Mouse (Mus musculus) adrenal gland, postnatal 4 days (tissue): ENCODE data around the gene Calr3. TPM values are rescaled to one million over a fixed set of nuclear protein-coding genes. Genes with fewer than 3 reads are reported as not detected.

Experiments
- DNase-seq, 2 experiments: peaks; one replicate each; pipeline ENCODE4 v3.0.0; 2021 to 2022; ENCODE audit warnings: low spot score in 2 of 2, mixed read lengths in 2 of 2
- total RNA-seq, 2 experiments: library from RNA; stranded (reverse); gene quantifications; 2 replicates each; pipeline ENCODE4 v1.2.3; 2021

Gene Calr3
- total RNA-seq, 2 experiments from 2014 or later = 3.0 to 3.1 TPM

- no peak for DNase-seq
Observed at GRCm38 (mm10) chr8:72438248-72439015, 5.2 kb downstream of the Calr3 start.

- peak; percentile 37 to 61 for DNase-seq
Observed at GRCm38 (mm10) chr8:72434952-72435351, 8.7 kb downstream of the Calr3 start.

GRCm38 (mm10) chr8:72429676-72430075 lies 14.0 kb downstream of the Calr3 start:
- no peak for DNase-seq

GRCm38 (mm10) chr8:72422926-72423325 lies 20.7 kb downstream of the Calr3 start:
- no peak for DNase-seq

- DNase-seq = peak; percentile 93 to 97
Observed at GRCm38 (mm10) chr8:72421362-72422335, 22.0 kb downstream of the Calr3 start, which contains the start of gene Eps15l1. TSS of gene Eps15l1 (minus strand) at chr8:72421460.

GRCm38 (mm10) chr8:72420571-72421361 lies 22.9 kb downstream of the Calr3 start:
- no peak for DNase-seq

- DNase-seq = no peak
Observed at GRCm38 (mm10) chr8:72418073-72418472, 25.6 kb downstream of the Calr3 start.

- DNase-seq = no peak
Observed at GRCm38 (mm10) chr8:72415252-72415651, 28.4 kb downstream of the Calr3 start.

- no peak for DNase-seq
Observed at GRCm38 (mm10) chr8:72413839-72414238, 29.8 kb downstream of the Calr3 start.

GRCm38 (mm10) chr8:72409443-72409842 lies 34.2 kb downstream of the Calr3 start:
- no peak for DNase-seq

- DNase-seq = no peak
Observed at GRCm38 (mm10) chr8:72407878-72408277, 35.8 kb downstream of the Calr3 start.

- DNase-seq = no peak
Observed at GRCm38 (mm10) chr8:72402981-72403380, 40.7 kb downstream of the Calr3 start.

- no peak for DNase-seq
Observed at GRCm38 (mm10) chr8:72401381-72401780, 42.3 kb downstream of the Calr3 start.

- no peak for DNase-seq
Observed at GRCm38 (mm10) chr8:72385737-72386136, 57.9 kb downstream of the Calr3 start.

- no peak for DNase-seq
Observed at GRCm38 (mm10) chr8:72382395-72382794, 61.3 kb downstream of the Calr3 start.

- DNase-seq = no peak
Observed at GRCm38 (mm10) chr8:72380656-72381055, 63.0 kb downstream of the Calr3 start.

- DNase-seq = no peak
Observed at GRCm38 (mm10) chr8:72376900-72377299, 66.8 kb downstream of the Calr3 start.

- no peak for DNase-seq
Observed at GRCm38 (mm10) chr8:72376309-72376708, 67.4 kb downstream of the Calr3 start.

GRCm38 (mm10) chr8:72375161-72375560 lies 68.5 kb downstream of the Calr3 start:
- DNase-seq = no peak
